Mouse (Mus musculus): ENCODE measurements around the gene L3hypdh. TPM values are rescaled to one million over a fixed set of nuclear protein-coding genes. Genes with fewer than 3 reads are reported as not detected.
"Not testable (repeated sequence)": the region's sequence is repeated elsewhere in the genome, so short reads cannot be mapped to it uniquely, and the experiment has no call there.

The L3hypdh gene
- polyA plus RNA-seq, 1 experiment from 2014 or later = 26.3 TPM

GRCm38 (mm10) chr12:72052571-72052970 is 32.7 kb downstream of the L3hypdh start:
- no peaks in the 10 kb centered on the region for H3K36me3 ChIP-seq (ENCODE audit: control insufficient read depth, insufficient read depth, low read length)
- no peak overlapping the region for H3K4me3 ChIP-seq (ENCODE audit: control insufficient read depth in 1 of 2, insufficient read depth in 1 of 2, low read depth in 1 of 2, low read length in 2 of 2)
- no peak for ATAC-seq (ENCODE audit: insufficient number of reproducible peaks, insufficient read depth, low FRiP score, low read depth)
- no peaks in the 10 kb centered on the region; the same call in 1 of the 2 replicates for H3K27me3 ChIP-seq (ENCODE audit: control insufficient read depth, insufficient read depth, low read length)
- WGBS = 79% methylated on average over 6 of the region's 6 CpGs
- peaks cover 7% of the 10 kb centered on the region for H3K9me3 ChIP-seq (ENCODE audit: control insufficient read depth, low read length)
- H3K4me2 ChIP-seq (ENCODE audit: low read length) = no peak overlapping the region
- no peak overlapping the region for H3K27ac ChIP-seq (replicated peaks in 1 of 2; ENCODE audit: control insufficient read depth in 1 of 2, insufficient read depth in 1 of 2, low read depth in 2 of 2, low read length in 2 of 2)
- no peaks in the 10 kb centered on the region for H3K4me1 ChIP-seq (ENCODE audit: control insufficient read depth in 2 of 2, insufficient read depth in 2 of 2, low read length in 2 of 2)
- no peak overlapping the region for H3K9ac ChIP-seq (ENCODE audit: low read length)

GRCm38 (mm10) chr12:72050821-72051220 is 34.4 kb downstream of the L3hypdh start:
- peaks cover 7% of the 10 kb centered on the region for H3K9me3 ChIP-seq (ENCODE audit: control insufficient read depth, low read length)
- peaks cover 2% of the 10 kb centered on the region in 2 experiments; a peak in 1 of 4 replicates for H3K4me1 ChIP-seq (ENCODE audit: control insufficient read depth in 2 of 2, insufficient read depth in 2 of 2, low read length in 2 of 2)
- no peak overlapping the region for H3K27ac ChIP-seq (replicated peaks in 1 of 2; ENCODE audit: control insufficient read depth in 1 of 2, insufficient read depth in 1 of 2, low read depth in 2 of 2, low read length in 2 of 2)
- ATAC-seq (ENCODE audit: insufficient number of reproducible peaks, insufficient read depth, low FRiP score, low read depth) = no peak
- H3K9ac ChIP-seq (ENCODE audit: low read length) = no peak overlapping the region
- no peaks in the 10 kb centered on the region; the same call in 1 of the 2 replicates for H3K27me3 ChIP-seq (ENCODE audit: control insufficient read depth, insufficient read depth, low read length)
- H3K36me3 ChIP-seq (ENCODE audit: control insufficient read depth, insufficient read depth, low read length) = no peaks in the 10 kb centered on the region
- 81% methylated on average over 4 of the region's 4 CpGs for WGBS
- H3K4me3 ChIP-seq (ENCODE audit: control insufficient read depth in 1 of 2, insufficient read depth in 1 of 2, low read depth in 1 of 2, low read length in 2 of 2) = no peak overlapping the region
- H3K4me2 ChIP-seq (ENCODE audit: low read length) = no peak overlapping the region

- ATAC-seq (ENCODE audit: insufficient number of reproducible peaks, insufficient read depth, low FRiP score, low read depth) = not testable (repeated sequence)
- WGBS = 89% methylated on average over 5 of the region's 5 CpGs
Observed at GRCm38 (mm10) chr12:72050156-72050555, 35.1 kb downstream of the L3hypdh start.

GRCm38 (mm10) chr12:72047513-72047912 is 37.7 kb downstream of the L3hypdh start:
- 2% methylated on average over 2 of the region's 2 CpGs for WGBS
- Histone ChIP-seq H3K4me1 (ENCODE audit: control insufficient read depth in 2 of 2, insufficient read depth in 2 of 2, low read length in 2 of 2) (peaks cover 2% of the 10 kb centered on the region in 2 experiments; a peak in 1 of 4 replicates), H3K4me2 (ENCODE audit: low read length) (no peak overlapping the region), H3K9me3 (ENCODE audit: control insufficient read depth, low read length) (peaks cover 7% of the 10 kb centered on the region), H3K4me3 (ENCODE audit: control insufficient read depth in 1 of 2, insufficient read depth in 1 of 2, low read depth in 1 of 2, low read length in 2 of 2) (no peak overlapping the region), H3K27ac (replicated peaks in 1 of 2; ENCODE audit: control insufficient read depth in 1 of 2, insufficient read depth in 1 of 2, low read depth in 2 of 2, low read length in 2 of 2) (no peak overlapping the region), H3K36me3 (ENCODE audit: control insufficient read depth, insufficient read depth, low read length) (no peaks in the 10 kb centered on the region), H3K9ac (ENCODE audit: low read length) (no peak overlapping the region), H3K27me3 (ENCODE audit: control insufficient read depth, insufficient read depth, low read length) (no peaks in the 10 kb centered on the region)
- ATAC-seq (ENCODE audit: insufficient number of reproducible peaks, insufficient read depth, low FRiP score, low read depth) = no peak

More at GRCm38 (mm10) chr12:72050156-72050555, 35.1 kb downstream of the L3hypdh start:
- not testable (repeated sequence) for H3K4me2 ChIP-seq (ENCODE audit: low read length); H3K27me3 ChIP-seq (ENCODE audit: control insufficient read depth, insufficient read depth, low read length); H3K9ac ChIP-seq (ENCODE audit: low read length); H3K4me1 ChIP-seq (ENCODE audit: control insufficient read depth in 2 of 2, insufficient read depth in 2 of 2, low read length in 2 of 2); H3K9me3 ChIP-seq (ENCODE audit: control insufficient read depth, low read length); H3K36me3 ChIP-seq (ENCODE audit: control insufficient read depth, insufficient read depth, low read length); H3K4me3 ChIP-seq (ENCODE audit: control insufficient read depth in 1 of 2, insufficient read depth in 1 of 2, low read depth in 1 of 2, low read length in 2 of 2); H3K27ac ChIP-seq (replicated peaks in 1 of 2; ENCODE audit: control insufficient read depth in 1 of 2, insufficient read depth in 1 of 2, low read depth in 2 of 2, low read length in 2 of 2)

- 89% methylated on average over 3 of the region's 3 CpGs for WGBS
Observed at GRCm38 (mm10) chr12:72041238-72041637, 44.0 kb downstream of the L3hypdh start.

GRCm38 (mm10) chr12:72039501-72039900 is 45.7 kb downstream of the L3hypdh start:
- 24% methylated on average over 8 of the region's 8 CpGs for WGBS
- no peak for ATAC-seq (ENCODE audit: insufficient number of reproducible peaks, insufficient read depth, low FRiP score, low read depth)

More at GRCm38 (mm10) chr12:72041238-72041637, 44.0 kb downstream of the L3hypdh start:
- H3K4me2 ChIP-seq (ENCODE audit: low read length) = no peak overlapping the region
- H3K4me1 ChIP-seq (ENCODE audit: control insufficient read depth in 2 of 2, insufficient read depth in 2 of 2, low read length in 2 of 2) = peaks cover 10 to 23% of the 10 kb centered on the region in 2 experiments
- no peak for ATAC-seq (ENCODE audit: insufficient number of reproducible peaks, insufficient read depth, low FRiP score, low read depth)
- no peak overlapping the region for H3K9ac ChIP-seq (ENCODE audit: low read length)
- H3K36me3 ChIP-seq (ENCODE audit: control insufficient read depth, insufficient read depth, low read length) = no peaks in the 10 kb centered on the region
- peaks cover 4% of the 10 kb centered on the region; the same call in 1 of the 2 replicates for H3K9me3 ChIP-seq (ENCODE audit: control insufficient read depth, low read length)
- no peaks in the 10 kb centered on the region for H3K27me3 ChIP-seq (ENCODE audit: control insufficient read depth, insufficient read depth, low read length)
- H3K4me3 ChIP-seq (ENCODE audit: control insufficient read depth in 1 of 2, insufficient read depth in 1 of 2, low read depth in 1 of 2, low read length in 2 of 2) = no peak overlapping the region
- H3K27ac ChIP-seq (replicated peaks in 1 of 2; ENCODE audit: control insufficient read depth in 1 of 2, insufficient read depth in 1 of 2, low read depth in 2 of 2, low read length in 2 of 2) = no peak overlapping the region

GRCm38 (mm10) chr12:72038866-72039265 is 46.4 kb downstream of the L3hypdh start:
- no peak overlapping the region for H3K9ac ChIP-seq (ENCODE audit: low read length)
- no peak overlapping the region for H3K4me3 ChIP-seq (ENCODE audit: control insufficient read depth in 1 of 2, insufficient read depth in 1 of 2, low read depth in 1 of 2, low read length in 2 of 2)
- H3K4me2 ChIP-seq (ENCODE audit: low read length) = no peak overlapping the region
- H3K27me3 ChIP-seq (ENCODE audit: control insufficient read depth, insufficient read depth, low read length) = no peaks in the 10 kb centered on the region
- peaks cover 4% of the 10 kb centered on the region; the same call in 1 of the 2 replicates for H3K9me3 ChIP-seq (ENCODE audit: control insufficient read depth, low read length)
- H3K36me3 ChIP-seq (ENCODE audit: control insufficient read depth, insufficient read depth, low read length) = no peaks in the 10 kb centered on the region
- 14% methylated on average over 2 of the region's 2 CpGs for WGBS
- H3K27ac ChIP-seq (replicated peaks in 1 of 2; ENCODE audit: control insufficient read depth in 1 of 2, insufficient read depth in 1 of 2, low read depth in 2 of 2, low read length in 2 of 2) = 0 out of 4 replicates have a peak overlapping the region, but pooled peaks have one; percentile 0 to 6
- no peak for ATAC-seq (ENCODE audit: insufficient number of reproducible peaks, insufficient read depth, low FRiP score, low read depth)
- H3K4me1 ChIP-seq (ENCODE audit: control insufficient read depth in 2 of 2, insufficient read depth in 2 of 2, low read length in 2 of 2) = peaks cover 13 to 28% of the 10 kb centered on the region in 2 experiments

More at GRCm38 (mm10) chr12:72039501-72039900, 45.7 kb downstream of the L3hypdh start:
- no peaks in the 10 kb centered on the region for H3K36me3 ChIP-seq (ENCODE audit: control insufficient read depth, insufficient read depth, low read length)
- H3K4me2 ChIP-seq (ENCODE audit: low read length) = no peak overlapping the region
- H3K27ac ChIP-seq (replicated peaks in 1 of 2; ENCODE audit: control insufficient read depth in 1 of 2, insufficient read depth in 1 of 2, low read depth in 2 of 2, low read length in 2 of 2) = peak overlapping the region in 1 of 2 experiments; percentile 0; a peak in 1 of 4 replicates
- no peaks in the 10 kb centered on the region for H3K27me3 ChIP-seq (ENCODE audit: control insufficient read depth, insufficient read depth, low read length)
- no peak overlapping the region for H3K4me3 ChIP-seq (ENCODE audit: control insufficient read depth in 1 of 2, insufficient read depth in 1 of 2, low read depth in 1 of 2, low read length in 2 of 2)
- peaks cover 13 to 28% of the 10 kb centered on the region in 2 experiments for H3K4me1 ChIP-seq (ENCODE audit: control insufficient read depth in 2 of 2, insufficient read depth in 2 of 2, low read length in 2 of 2)
- H3K9me3 ChIP-seq (ENCODE audit: control insufficient read depth, low read length) = peaks cover 4% of the 10 kb centered on the region; the same call in 1 of the 2 replicates
- no peak overlapping the region for H3K9ac ChIP-seq (ENCODE audit: low read length)

GRCm38 (mm10) chr12:72037049-72037448 is 48.2 kb downstream of the L3hypdh start:
- Histone ChIP-seq H3K4me3 (ENCODE audit: control insufficient read depth in 1 of 2, insufficient read depth in 1 of 2, low read depth in 1 of 2, low read length in 2 of 2) (no peak overlapping the region), H3K4me1 (ENCODE audit: control insufficient read depth in 2 of 2, insufficient read depth in 2 of 2, low read length in 2 of 2) (peaks cover 13 to 28% of the 10 kb centered on the region in 2 experiments), H3K27ac (replicated peaks in 1 of 2; ENCODE audit: control insufficient read depth in 1 of 2, insufficient read depth in 1 of 2, low read depth in 2 of 2, low read length in 2 of 2) (peak overlapping the region; percentile 34 to 72), H3K27me3 (ENCODE audit: control insufficient read depth, insufficient read depth, low read length) (no peaks in the 10 kb centered on the region), H3K9ac (ENCODE audit: low read length) (no peak overlapping the region), H3K36me3 (ENCODE audit: control insufficient read depth, insufficient read depth, low read length) (no peaks in the 10 kb centered on the region), H3K9me3 (ENCODE audit: control insufficient read depth, low read length) (peaks cover 4% of the 10 kb centered on the region; the same call in 1 of the 2 replicates), H3K4me2 (ENCODE audit: low read length) (no peak overlapping the region)
- no peak for ATAC-seq (ENCODE audit: insufficient number of reproducible peaks, insufficient read depth, low FRiP score, low read depth)
- WGBS = 65% methylated on average over 6 of the region's 6 CpGs
